Mouse (Mus musculus): Measurements from ENCODE around the gene Opa3. TPM values are rescaled to one million over a fixed set of nuclear protein-coding genes. Genes with fewer than 3 reads are reported as not detected.

The Opa3 gene
- polyA plus RNA-seq, 1 experiment from 2014 or later, result 33.0 TPM

- Histone ChIP-seq H3K27me3 (ENCODE audit: control insufficient read depth, insufficient read depth, low read length) (no peaks in the 10 kb centered on the region), H3K9ac (ENCODE audit: low read length) (peak overlapping the region; percentile 56; the same call in 1 of the 2 replicates), H3K4me2 (ENCODE audit: low read depth, low read length) (peak overlapping the region; percentile 47), H3K27ac (ENCODE audit: low read length) (no peak overlapping the region), H3K4me3 (replicated peaks; ENCODE audit: low read length) (peak overlapping the region; percentile 37), H3K4me1 (ENCODE audit: control insufficient read depth, insufficient read depth, low read length) (peaks cover 9% of the 10 kb centered on the region; the same call in 1 of the 2 replicates), H3K9me3 (replicated peaks; ENCODE audit: control insufficient read depth, low read length) (no peaks in the 10 kb centered on the region), H3K36me3 (ENCODE audit: control insufficient read depth, insufficient read depth, low read length) (no peaks in the 10 kb centered on the region)
- ATAC-seq (ENCODE audit: insufficient read depth, low FRiP score), result peak; percentile 80
- 11% methylated on average over 20 of the region's 22 CpGs for WGBS
Measured at GRCm38 (mm10) chr7:19295503-19296185, 67.5 kb downstream of the Opa3 start.

DNA sequence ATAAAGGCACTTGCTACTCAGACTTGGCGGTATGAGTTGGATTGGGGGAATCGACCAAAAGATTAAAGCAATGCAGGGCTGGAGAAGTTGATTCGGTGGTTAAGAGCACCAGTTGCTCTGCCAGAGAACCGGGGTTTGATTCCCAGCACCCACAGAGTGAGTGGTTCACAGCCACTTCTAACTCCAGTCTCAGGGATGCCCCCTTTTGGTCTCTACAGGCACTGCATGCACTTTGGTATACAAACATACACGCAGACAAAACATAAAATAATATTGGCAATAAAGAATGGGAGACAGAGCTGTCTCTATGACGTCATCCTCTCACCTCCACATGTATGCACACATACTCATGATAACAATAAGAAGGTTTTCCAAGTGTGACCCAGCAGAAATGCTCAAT lies 68.9 kb downstream of the Opa3 start:
- Histone ChIP-seq H3K4me3 (replicated peaks; ENCODE audit: low read length) (no peak overlapping the region), H3K9ac (ENCODE audit: low read length) (no peak overlapping the region), H3K9me3 (replicated peaks; ENCODE audit: control insufficient read depth, low read length) (no peaks in the 10 kb centered on the region), H3K4me1 (ENCODE audit: control insufficient read depth, insufficient read depth, low read length) (0 out of 2 replicates have a peak, but pooled peaks cover 7% of the 10 kb centered on the region), H3K4me2 (ENCODE audit: low read depth, low read length) (no peak overlapping the region), H3K36me3 (ENCODE audit: control insufficient read depth, insufficient read depth, low read length) (no peaks in the 10 kb centered on the region), H3K27me3 (ENCODE audit: control insufficient read depth, insufficient read depth, low read length) (0 out of 2 replicates have a peak, but pooled peaks cover under 1% of the 10 kb centered on the region), H3K27ac (ENCODE audit: low read length) (no peak overlapping the region)
- no peak for ATAC-seq (ENCODE audit: insufficient read depth, low FRiP score)
- 86% methylated on average over 6 of the region's 6 CpGs for WGBS

DNA sequence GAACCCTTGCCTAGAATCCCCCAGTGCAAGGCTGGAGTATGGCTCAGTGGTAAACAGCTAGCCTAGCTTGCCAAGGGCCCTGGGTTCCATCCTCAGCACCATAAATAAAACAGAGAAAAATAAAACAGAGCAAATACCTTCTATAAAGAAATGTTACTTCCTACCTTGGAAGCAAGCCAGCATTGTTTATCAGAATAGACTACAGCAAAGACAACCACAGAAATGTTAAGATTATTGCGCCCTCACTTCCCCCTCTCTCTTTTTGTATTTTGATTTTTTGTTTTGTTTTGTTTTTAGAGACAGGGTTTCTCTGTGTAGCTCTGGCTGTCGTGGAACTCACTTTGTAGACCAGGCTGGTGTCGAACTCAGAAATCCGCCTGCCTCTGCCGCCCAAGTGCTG lies 69.7 kb downstream of the Opa3 start:
- no peak for ATAC-seq (ENCODE audit: insufficient read depth, low FRiP score)
- no peak overlapping the region for H3K4me2 ChIP-seq (ENCODE audit: low read depth, low read length)
- H3K27me3 ChIP-seq (ENCODE audit: control insufficient read depth, insufficient read depth, low read length), result peaks cover 7% of the 10 kb centered on the region; the same call in 1 of the 2 replicates
- 90% methylated on average over 5 of the region's 5 CpGs for WGBS
- H3K4me3 ChIP-seq (replicated peaks; ENCODE audit: low read length), result no peak overlapping the region
- H3K4me1 ChIP-seq (ENCODE audit: control insufficient read depth, insufficient read depth, low read length), result 0 out of 2 replicates have a peak, but pooled peaks cover 7% of the 10 kb centered on the region
- H3K27ac ChIP-seq (ENCODE audit: low read length), result no peak overlapping the region
- H3K9me3 ChIP-seq (replicated peaks; ENCODE audit: control insufficient read depth, low read length), result no peaks in the 10 kb centered on the region
- H3K9ac ChIP-seq (ENCODE audit: low read length), result no peak overlapping the region
- H3K36me3 ChIP-seq (ENCODE audit: control insufficient read depth, insufficient read depth, low read length), result no peaks in the 10 kb centered on the region

- no peak overlapping the region for H3K27ac ChIP-seq (ENCODE audit: low read length)
- H3K9me3 ChIP-seq (replicated peaks; ENCODE audit: control insufficient read depth, low read length), result no peaks in the 10 kb centered on the region
- H3K4me1 ChIP-seq (ENCODE audit: control insufficient read depth, insufficient read depth, low read length), result peaks cover 13% of the 10 kb centered on the region; the same call in 1 of the 2 replicates
- no peaks in the 10 kb centered on the region for H3K36me3 ChIP-seq (ENCODE audit: control insufficient read depth, insufficient read depth, low read length)
- 18% methylated on average over 3 of the region's 3 CpGs for WGBS
- H3K4me3 ChIP-seq (replicated peaks; ENCODE audit: low read length), result no peak overlapping the region
- no peak overlapping the region for H3K4me2 ChIP-seq (ENCODE audit: low read depth, low read length)
- H3K27me3 ChIP-seq (ENCODE audit: control insufficient read depth, insufficient read depth, low read length), result peaks cover 18% of the 10 kb centered on the region
- no peak for ATAC-seq (ENCODE audit: insufficient read depth, low FRiP score)
- no peak overlapping the region for H3K9ac ChIP-seq (ENCODE audit: low read length)
Measured at GRCm38 (mm10) chr7:19299194-19299593, 71.1 kb downstream of the Opa3 start.

- Histone ChIP-seq H3K27ac (ENCODE audit: low read length) (no peak overlapping the region), H3K4me1 (ENCODE audit: control insufficient read depth, insufficient read depth, low read length) (peaks cover 13% of the 10 kb centered on the region; the same call in 1 of the 2 replicates), H3K9me3 (replicated peaks; ENCODE audit: control insufficient read depth, low read length) (no peaks in the 10 kb centered on the region), H3K36me3 (ENCODE audit: control insufficient read depth, insufficient read depth, low read length) (no peaks in the 10 kb centered on the region), H3K9ac (ENCODE audit: low read length) (peak overlapping the region; percentile 46), H3K4me2 (ENCODE audit: low read depth, low read length) (peak overlapping the region; percentile 52), H3K27me3 (ENCODE audit: control insufficient read depth, insufficient read depth, low read length) (peaks cover 34% of the 10 kb centered on the region), H3K4me3 (replicated peaks; ENCODE audit: low read length) (peak overlapping the region; percentile 53)
- ATAC-seq (ENCODE audit: insufficient read depth, low FRiP score), result peak; percentile 86
- under 1% methylated on average over 29 of the region's 29 CpGs for WGBS
Measured at GRCm38 (mm10) chr7:19300501-19301421, 72.6 kb downstream of the Opa3 start.

GRCm38 (mm10) chr7:19301461-19302263 lies 73.5 kb downstream of the Opa3 start:
- 8% methylated on average over 16 of the region's 16 CpGs for WGBS
- Histone ChIP-seq H3K27me3 (ENCODE audit: control insufficient read depth, insufficient read depth, low read length) (peaks cover 38% of the 10 kb centered on the region), H3K36me3 (ENCODE audit: control insufficient read depth, insufficient read depth, low read length) (no peaks in the 10 kb centered on the region), H3K27ac (ENCODE audit: low read length) (no peak overlapping the region), H3K9ac (ENCODE audit: low read length) (peak overlapping the region; percentile 42; the same call in 1 of the 2 replicates), H3K4me1 (ENCODE audit: control insufficient read depth, insufficient read depth, low read length) (peaks cover 13% of the 10 kb centered on the region; the same call in 1 of the 2 replicates), H3K9me3 (replicated peaks; ENCODE audit: control insufficient read depth, low read length) (no peaks in the 10 kb centered on the region), H3K4me2 (ENCODE audit: low read depth, low read length) (peak overlapping the region; percentile 52), H3K4me3 (replicated peaks; ENCODE audit: low read length) (peak overlapping the region; percentile 53)
- ATAC-seq (ENCODE audit: insufficient read depth, low FRiP score), result no peak

GRCm38 (mm10) chr7:19302264-19303045 lies 74.3 kb downstream of the Opa3 start:
- Histone ChIP-seq H3K9ac (ENCODE audit: low read length) (0 out of 2 replicates have a peak overlapping the region, but pooled peaks have one; percentile 42), H3K4me2 (ENCODE audit: low read depth, low read length) (no peak overlapping the region), H3K4me3 (replicated peaks; ENCODE audit: low read length) (peak overlapping the region; percentile 53; the same call in 1 of the 2 replicates), H3K27me3 (ENCODE audit: control insufficient read depth, insufficient read depth, low read length) (peaks cover 45% of the 10 kb centered on the region), H3K4me1 (ENCODE audit: control insufficient read depth, insufficient read depth, low read length) (peaks cover 13% of the 10 kb centered on the region; the same call in 1 of the 2 replicates), H3K27ac (ENCODE audit: low read length) (no peak overlapping the region), H3K36me3 (ENCODE audit: control insufficient read depth, insufficient read depth, low read length) (no peaks in the 10 kb centered on the region), H3K9me3 (replicated peaks; ENCODE audit: control insufficient read depth, low read length) (no peaks in the 10 kb centered on the region)
- 49% methylated on average over 13 of the region's 13 CpGs for WGBS
- no peak for ATAC-seq (ENCODE audit: insufficient read depth, low FRiP score)

DNA sequence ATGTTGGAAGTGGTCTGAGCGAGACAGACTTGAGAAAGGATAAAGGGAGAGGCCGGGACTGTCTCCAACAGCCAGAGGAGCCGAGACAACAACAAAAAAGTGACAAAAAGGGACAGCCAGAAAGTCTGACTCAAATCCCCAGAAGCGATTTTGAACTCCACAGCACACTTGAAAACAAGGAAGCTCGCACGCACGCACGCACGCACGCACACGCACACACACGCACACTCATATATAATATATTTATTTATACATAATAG lies 74.8 kb downstream of the Opa3 start:
- 84% methylated on average over 12 of the region's 12 CpGs for WGBS
- peaks cover 45% of the 10 kb centered on the region for H3K27me3 ChIP-seq (ENCODE audit: control insufficient read depth, insufficient read depth, low read length)
- no peaks in the 10 kb centered on the region for H3K9me3 ChIP-seq (replicated peaks; ENCODE audit: control insufficient read depth, low read length)
- ATAC-seq (ENCODE audit: insufficient read depth, low FRiP score), result no peak
- peaks cover 16% of the 10 kb centered on the region for H3K4me1 ChIP-seq (ENCODE audit: control insufficient read depth, insufficient read depth, low read length)
- H3K4me2 ChIP-seq (ENCODE audit: low read depth, low read length), result no peak overlapping the region
- H3K4me3 ChIP-seq (replicated peaks; ENCODE audit: low read length), result no peak overlapping the region
- no peaks in the 10 kb centered on the region for H3K36me3 ChIP-seq (ENCODE audit: control insufficient read depth, insufficient read depth, low read length)
- no peak overlapping the region for H3K9ac ChIP-seq (ENCODE audit: low read length)
- H3K27ac ChIP-seq (ENCODE audit: low read length), result no peak overlapping the region
